Mouse (Mus musculus): ENCODE data around the gene Kcnq2.

The Kcnq2 gene
- long read RNA-seq, experiment 1, partial matches to known transcripts = 0 of 1 reads
- long read RNA-seq, experiment 1, other reads (novel, unspliced or antisense) = 1 of 1 reads
- long read RNA-seq, experiment 2 = 0 reads

GRCm38 (mm10) chr2:181134591-181135445 lies at the start of gene Kcnq2:
Gene Kcnq2, minus strand, starts transcription at chr2:181135300.
- intact Hi-C loops (cut with DNase I) = no loop called here

GRCm38 (mm10) chr2:181180898-181181297 lies 45.8 kb upstream of the Kcnq2 start:
- intact Hi-C loops (cut with DNase I) = no loop called here

- intact Hi-C loops (cut with DNase I) = no loop called here
These were observed 43.4 kb upstream of the Kcnq2 start for GRCm38 (mm10) chr2:181178471-181178870.

- intact Hi-C loops (cut with DNase I) = no loop called here
These were observed 42.9 kb upstream of the Kcnq2 start for GRCm38 (mm10) chr2:181178015-181178414.

- intact Hi-C loops (cut with DNase I) = no loop called here
These were observed 39.5 kb upstream of the Kcnq2 start for GRCm38 (mm10) chr2:181174646-181175045.

- intact Hi-C loops (cut with DNase I) = no loop called here
These were observed 31.4 kb upstream of the Kcnq2 start for GRCm38 (mm10) chr2:181166469-181166868.

- intact Hi-C loops (cut with DNase I) = no loop called here
These were observed 25.7 kb upstream of the Kcnq2 start for GRCm38 (mm10) chr2:181160821-181161220.

GRCm38 (mm10) chr2:181159771-181160170 lies 24.7 kb upstream of the Kcnq2 start:
- intact Hi-C loops (cut with DNase I) = no loop called here

GRCm38 (mm10) chr2:181159091-181159514 lies 24.0 kb upstream of the Kcnq2 start:
- intact Hi-C loops (cut with DNase I) = no loop called here

- intact Hi-C loops (cut with DNase I) = no loop called here
These were observed 23.4 kb upstream of the Kcnq2 start for GRCm38 (mm10) chr2:181158471-181158870.

GRCm38 (mm10) chr2:181157716-181158302 lies 22.7 kb upstream of the Kcnq2 start:
- intact Hi-C loops (cut with DNase I) = no loop called here

GRCm38 (mm10) chr2:181157180-181157579 lies 22.1 kb upstream of the Kcnq2 start:
- intact Hi-C loops (cut with DNase I) = no loop called here

GRCm38 (mm10) chr2:181156248-181157121 lies 21.4 kb upstream of the Kcnq2 start, which contains the start of gene Eef1a2:
Gene Eef1a2, minus strand, starts transcription at chr2:181157014.
- intact Hi-C loops (cut with DNase I) = no loop called here

GRCm38 (mm10) chr2:181155801-181156200 lies 20.7 kb upstream of the Kcnq2 start:
- intact Hi-C loops (cut with DNase I) = no loop called here

- intact Hi-C loops (cut with DNase I) = no loop called here
These were observed 19.8 kb upstream of the Kcnq2 start for GRCm38 (mm10) chr2:181154831-181155415.

GRCm38 (mm10) chr2:181154361-181154760 lies 19.3 kb upstream of the Kcnq2 start:
- intact Hi-C loops (cut with DNase I) = no loop called here

- intact Hi-C loops (cut with DNase I) = no loop called here
These were observed 18.7 kb upstream of the Kcnq2 start for GRCm38 (mm10) chr2:181153837-181154236.

GRCm38 (mm10) chr2:181153131-181153530 lies 18.0 kb upstream of the Kcnq2 start:
- intact Hi-C loops (cut with DNase I) = no loop called here

GRCm38 (mm10) chr2:181152701-181153100 lies 17.6 kb upstream of the Kcnq2 start:
- intact Hi-C loops (cut with DNase I) = no loop called here

- intact Hi-C loops (cut with DNase I) = no loop called here
These were observed 15.2 kb upstream of the Kcnq2 start for GRCm38 (mm10) chr2:181150281-181150680.

Data from adrenal gland (tissue).